Mouse (Mus musculus): ENCODE measurements around the gene Glipr2.

Gene Glipr2

DNA sequence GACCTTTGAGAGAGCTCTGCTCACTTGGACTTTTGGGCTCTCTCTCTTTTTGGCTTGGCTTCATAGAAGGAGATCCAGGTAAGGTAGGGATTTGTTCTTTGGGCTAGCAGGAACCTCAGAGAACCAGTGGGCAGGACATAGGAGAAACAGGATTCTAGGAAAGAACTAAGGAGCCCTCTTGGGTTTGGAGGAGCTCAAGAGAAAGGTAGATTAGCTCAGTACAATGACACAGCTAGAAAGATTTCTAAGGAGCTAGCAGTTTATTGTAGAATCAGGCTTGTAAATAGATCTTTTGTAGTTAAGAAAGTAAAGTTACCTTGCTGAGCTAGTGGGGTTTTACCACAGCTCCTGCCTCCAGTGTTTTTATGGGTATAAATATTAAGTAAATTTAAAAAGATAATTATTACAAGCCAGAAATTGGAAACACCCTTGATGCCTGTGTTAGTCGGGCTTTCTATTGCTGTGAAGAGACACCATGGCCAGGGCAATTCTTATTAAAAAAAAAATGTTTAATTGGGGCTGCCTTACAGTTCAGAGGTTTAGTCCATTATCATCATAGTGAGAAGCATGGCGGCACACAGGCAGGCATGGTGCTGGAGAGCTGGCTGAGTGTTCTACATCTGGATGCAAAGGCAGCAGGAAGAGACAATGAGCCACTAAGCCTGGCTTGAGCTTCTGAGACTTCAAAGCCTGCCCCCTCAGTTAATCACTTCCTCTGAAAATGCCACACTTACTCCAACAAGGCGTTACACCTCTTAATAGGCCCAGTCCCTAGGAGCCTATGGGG, 47.6 kb downstream of the Glipr2 start:
- DNase-seq (ENCODE audit: low read depth, low spot score) = no peak

DNA sequence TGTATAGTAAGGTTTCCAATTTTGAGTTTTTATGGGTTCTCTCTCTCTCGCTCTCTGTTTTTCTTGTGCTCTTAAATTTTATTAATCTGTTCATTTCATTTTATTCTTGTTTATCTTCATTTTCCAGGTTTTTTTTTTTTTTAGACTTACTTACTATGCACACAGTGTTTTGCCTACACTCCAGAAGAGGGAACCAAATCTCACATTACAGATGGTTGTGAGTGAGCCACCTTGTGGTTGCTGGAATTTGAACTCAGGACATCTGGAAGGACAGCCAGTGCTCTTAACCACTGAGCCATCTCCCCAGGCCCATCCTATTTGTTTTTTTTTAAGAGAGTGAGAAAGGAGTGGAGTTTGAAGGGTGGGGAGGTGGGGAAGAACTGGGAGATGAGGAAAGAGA, 53.0 kb downstream of the Glipr2 start:
- no peak for DNase-seq (ENCODE audit: low read depth, low spot score)

DNA sequence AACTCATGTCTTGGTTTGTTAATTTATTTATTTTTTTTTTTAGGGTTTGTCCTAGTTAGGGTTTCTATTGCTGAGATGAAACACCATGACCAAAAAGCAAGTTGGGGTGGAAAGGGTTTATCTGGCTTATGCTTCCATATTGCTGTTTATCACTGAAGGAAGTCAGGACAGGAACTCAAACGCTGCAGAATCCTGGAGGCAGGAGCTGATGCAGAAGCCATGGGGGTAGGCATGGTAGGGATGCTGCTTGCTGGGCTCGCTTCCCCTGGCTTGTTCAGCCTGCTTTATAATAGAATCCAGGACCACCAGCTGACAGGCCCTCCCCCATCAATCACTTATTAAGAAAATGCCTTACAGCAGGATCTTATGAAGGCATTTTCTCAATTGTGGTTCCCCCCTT, 53.7 kb downstream of the Glipr2 start:
- no peak for DNase-seq (ENCODE audit: low read depth, low spot score)

DNA sequence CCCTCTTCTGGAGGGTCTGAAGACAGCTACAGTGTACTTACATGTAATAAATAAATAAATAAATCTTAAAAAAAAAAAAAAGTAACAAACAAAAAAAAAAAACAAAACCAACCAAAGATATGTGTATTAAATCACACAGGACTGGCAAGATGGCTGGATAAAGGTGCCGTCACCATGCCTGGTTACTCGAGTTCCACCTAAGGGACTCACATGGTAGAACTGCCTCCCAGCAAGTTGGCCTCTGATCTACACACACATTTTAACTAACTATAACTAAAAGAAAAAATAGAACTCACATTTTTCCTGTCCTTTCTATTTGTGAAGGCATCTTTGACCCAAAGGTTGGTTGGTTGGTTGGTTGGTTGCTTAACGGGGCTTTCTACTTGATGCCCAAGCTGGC, 54.6 kb downstream of the Glipr2 start:
- DNase-seq (ENCODE audit: low read depth, low spot score) = no peak

DNA sequence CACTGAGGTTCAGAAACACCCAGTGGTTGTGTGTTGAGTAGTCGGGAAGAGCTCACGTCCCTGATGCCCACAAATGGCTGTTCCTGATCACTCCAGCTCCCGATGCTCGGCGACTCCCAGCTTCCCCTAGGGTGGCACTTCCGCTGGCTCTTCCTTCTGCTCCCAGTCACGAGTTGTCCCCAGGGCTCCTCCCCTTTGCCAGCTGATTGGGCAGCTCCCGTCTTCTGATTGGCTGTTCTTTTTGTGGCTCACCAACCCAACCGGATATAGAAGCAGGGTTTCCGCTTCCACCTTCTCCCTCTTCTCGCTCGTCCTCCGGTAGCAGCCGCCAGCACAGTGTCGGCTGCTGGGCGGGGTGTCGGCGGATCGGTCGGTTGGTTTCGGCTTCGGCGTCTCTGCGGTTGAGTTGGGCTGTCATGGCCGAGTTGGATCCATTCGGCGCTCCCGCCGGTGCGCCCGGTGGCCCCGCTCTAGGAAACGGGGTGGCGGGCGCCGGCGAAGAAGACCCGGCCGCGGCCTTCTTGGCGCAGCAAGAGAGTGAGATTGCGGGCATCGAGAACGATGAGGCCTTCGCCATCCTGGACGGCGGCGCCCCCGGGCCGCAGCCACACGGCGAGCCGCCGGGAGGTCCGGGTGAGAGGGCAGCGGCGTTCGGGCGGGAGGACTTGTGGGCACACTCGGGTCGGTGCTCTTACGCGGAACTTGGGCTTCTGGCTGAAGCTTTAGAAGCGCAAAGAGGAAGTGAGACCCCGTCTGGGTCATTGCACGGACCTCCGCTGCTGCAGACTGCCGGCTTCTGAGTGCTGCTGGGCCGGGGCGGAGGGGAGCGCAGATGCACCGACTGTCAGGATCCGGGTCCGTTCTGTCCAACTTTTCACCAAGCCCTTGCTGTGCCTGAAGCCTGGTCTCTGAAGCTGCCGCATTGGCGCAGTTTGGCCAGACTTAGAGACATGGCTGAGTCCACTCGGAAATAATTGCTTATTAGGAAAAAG, 55.5 kb downstream of the Glipr2 start:
- DNase-seq (ENCODE audit: low read depth, low spot score) = peak; percentile 88

DNA sequence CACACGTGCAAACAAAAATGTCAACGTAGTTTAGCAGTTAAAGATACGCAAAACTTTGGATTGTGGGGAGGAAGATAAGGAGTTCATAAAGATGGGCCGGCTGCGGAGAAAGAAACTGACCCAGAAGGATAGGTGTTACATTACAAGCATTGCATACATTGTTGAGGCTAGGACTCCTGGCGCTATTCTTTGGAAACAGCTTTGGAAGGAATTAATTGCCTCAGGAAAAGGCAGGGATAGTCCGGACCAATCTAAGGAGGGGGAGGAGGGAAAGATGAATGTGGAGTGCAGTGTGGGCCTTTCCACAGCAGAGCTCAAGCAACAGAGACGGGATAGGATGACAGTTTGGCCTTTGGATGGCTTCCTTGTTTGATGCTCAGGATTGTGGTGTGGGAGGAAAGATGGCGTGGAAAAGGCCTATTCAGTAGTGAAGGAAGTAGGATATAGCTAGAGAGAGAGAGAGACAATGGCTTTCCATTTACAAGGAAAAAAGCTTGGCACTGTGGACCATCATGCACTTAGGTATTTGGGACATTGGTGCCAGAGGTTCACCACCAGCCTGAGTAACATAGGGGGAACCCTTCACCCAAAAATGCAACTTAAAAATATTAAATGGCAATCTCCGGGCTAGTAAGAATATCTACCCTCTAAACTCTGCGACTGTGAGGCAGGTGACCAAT, 56.3 kb downstream of the Glipr2 start:
- no peak for DNase-seq (ENCODE audit: low read depth, low spot score)

DNA sequence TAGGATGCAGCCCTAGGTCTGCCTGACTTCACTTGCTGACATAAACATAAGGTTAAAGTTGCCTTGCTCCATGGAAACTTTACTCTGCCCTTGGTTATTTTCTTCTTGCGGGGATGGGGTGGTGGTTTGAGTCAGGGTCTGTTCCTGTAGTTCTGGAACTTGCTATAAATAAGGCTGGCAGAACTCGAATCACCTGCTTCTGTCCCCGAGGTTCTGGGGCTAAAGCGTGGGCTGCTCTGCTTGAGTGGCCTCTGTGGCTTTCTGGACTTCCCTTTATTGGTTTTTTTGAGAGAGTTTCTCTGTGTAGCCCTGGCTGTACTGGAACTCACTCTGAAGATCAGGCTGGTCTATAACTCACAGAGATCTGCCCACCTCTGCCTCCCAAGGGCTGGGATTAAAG, 58.9 kb downstream of the Glipr2 start:
- DNase-seq (ENCODE audit: low read depth, low spot score) = no peak

DNA sequence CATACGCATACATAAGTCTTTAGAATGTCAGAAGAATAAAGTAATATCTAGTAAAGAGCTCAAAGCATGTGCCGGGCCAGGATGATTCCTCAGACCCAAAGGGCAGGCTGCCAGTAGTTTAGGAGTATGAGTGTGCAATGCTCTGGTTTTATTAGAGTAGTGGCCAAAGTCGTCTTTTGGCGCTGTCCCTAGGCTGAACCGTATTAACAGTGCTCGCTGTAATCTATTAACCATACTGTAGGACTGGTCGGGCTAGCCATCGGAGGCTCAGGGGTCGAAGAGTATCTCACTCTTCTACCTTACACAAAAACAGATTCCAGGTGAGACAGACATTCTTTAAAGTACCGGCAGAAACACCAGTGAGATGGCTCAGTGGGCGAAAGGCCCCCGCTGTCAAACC, 59.6 kb downstream of the Glipr2 start:
- DNase-seq (ENCODE audit: low read depth, low spot score) = no peak

DNA sequence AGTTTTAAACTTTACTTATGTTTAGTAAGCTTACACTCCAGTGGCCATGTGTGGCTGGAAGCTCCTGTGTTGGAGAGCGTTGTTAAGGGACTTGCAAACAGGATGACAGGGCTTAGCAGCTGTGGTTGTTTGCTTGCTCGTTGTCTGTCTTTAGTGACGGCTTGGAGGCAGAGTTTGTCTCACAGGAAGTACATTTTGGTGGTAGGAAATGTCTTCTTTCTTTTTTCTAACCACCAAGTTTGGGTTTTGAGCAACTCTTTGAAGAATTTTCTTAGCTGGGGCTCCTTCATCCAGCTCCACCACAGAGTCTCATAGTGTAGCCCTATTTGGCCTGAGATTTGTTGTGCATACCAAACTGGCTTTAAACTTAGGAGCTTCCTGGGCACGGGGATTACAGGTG, 65.1 kb downstream of the Glipr2 start:
- DNase-seq (ENCODE audit: low read depth, low spot score) = no peak

DNA sequence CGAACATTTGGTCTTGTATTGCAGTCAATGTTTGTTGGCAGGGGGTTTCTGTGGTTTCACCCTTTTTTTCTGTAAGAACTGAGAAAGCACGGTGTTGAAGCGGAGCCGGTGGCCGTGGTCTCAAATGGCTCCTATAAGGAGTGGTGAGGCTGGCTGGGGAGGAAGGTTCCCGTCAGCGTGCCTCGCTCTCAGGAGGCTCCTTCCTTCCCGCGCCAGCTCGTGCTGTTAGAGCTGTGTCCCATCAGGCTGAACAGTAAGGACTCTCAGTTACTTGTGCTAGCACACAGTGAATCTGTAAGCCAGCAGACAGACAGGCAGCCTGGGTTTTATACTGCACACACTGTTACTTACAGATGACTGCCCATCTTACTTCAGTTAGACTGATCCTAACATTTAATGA, 65.6 kb downstream of the Glipr2 start:
- DNase-seq (ENCODE audit: low read depth, low spot score) = no peak

DNA sequence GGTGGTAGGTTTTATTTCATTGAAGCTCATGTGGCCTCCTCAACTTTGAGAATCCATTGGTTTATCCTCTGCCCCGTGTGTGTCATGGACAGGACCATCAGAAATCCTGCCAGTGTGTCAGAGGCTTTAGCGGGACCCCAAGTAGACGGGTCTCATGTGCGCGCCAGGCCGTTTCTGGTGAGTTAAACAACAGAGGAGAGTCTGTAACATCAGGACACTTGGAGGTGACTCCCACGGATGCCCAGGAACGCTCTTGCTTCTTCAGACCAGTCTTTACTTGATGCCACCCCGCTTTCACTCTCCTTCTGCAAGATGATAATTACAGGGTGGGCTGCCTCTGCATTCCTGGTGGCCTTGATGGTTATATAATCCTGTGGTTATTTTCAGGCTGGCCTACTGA, 66.5 kb downstream of the Glipr2 start:
- no peak for DNase-seq (ENCODE audit: low read depth, low spot score)

DNA sequence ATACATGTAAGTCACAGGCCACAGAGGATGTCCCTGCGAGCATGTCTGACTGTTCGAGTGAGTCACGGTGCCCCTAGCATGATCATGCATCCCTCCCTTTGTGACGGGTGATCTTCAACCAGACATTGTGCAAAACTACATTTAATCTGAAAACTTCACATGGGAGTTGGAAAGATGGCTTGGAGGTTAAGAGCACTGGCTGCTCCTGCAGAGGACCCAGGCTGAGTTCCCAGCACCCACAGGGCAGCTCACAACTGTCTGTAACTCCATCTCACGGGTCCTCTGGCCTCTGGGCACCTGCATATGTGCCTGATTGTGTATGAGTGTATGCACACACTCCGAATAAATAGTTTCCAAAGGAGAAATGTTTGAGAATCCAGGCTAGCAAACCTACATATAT, 67.0 kb downstream of the Glipr2 start:
- DNase-seq (ENCODE audit: low read depth, low spot score) = no peak

DNA sequence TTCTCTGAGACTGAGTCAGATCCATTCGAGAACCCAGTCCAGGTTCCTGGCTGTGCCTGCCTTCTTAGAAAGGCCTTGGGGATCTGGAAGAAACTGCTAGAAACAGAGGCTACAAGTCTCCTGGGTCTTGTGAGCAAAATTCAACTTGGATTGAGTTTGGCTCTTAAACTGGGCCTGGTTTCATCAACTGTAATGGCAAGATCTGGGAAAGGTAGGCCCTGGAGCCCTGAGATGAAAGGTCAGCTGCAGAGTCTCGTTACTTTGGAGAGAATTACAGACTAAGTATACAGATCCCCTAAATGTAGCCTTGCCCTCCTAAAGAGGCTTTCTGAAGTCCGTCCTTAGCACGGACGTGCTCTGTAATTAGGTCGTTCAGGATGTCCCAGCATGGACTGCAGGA, 68.4 kb downstream of the Glipr2 start:
- DNase-seq (ENCODE audit: low read depth, low spot score) = no peak
